Mouse (Mus musculus) cerebellum, adult 2 months (tissue): Measurements from ENCODE around the gene Lmntd1. TPM values are rescaled to one million over a fixed set of nuclear protein-coding genes. Genes with fewer than 3 reads are reported as not detected.
A peak's percentile ranks its signal among the peaks of the same experiment; 100 is the strongest.

Source experiments
- DNase-seq, 2 experiments: peaks; one replicate each; pipeline ENCODE4 v3.0.0; 2021
- H3K27ac ChIP-seq: fragments of 200-500 bp; 2 replicates; pipeline ENCODE4 v1.5.1; 2012; ENCODE audit warnings: low read length, control low read depth, inconsistent platforms; ENCODE audit not compliant: insufficient read depth
- H3K27me3 ChIP-seq: fragments of 200-500 bp; 2 replicates; pipeline ENCODE4 v1.6.1; 2012; ENCODE audit warnings: inconsistent platforms, mild to moderate bottlenecking, low read length, moderate library complexity; ENCODE audit not compliant: control insufficient read depth, insufficient read depth
- H3K4me1 ChIP-seq: fragments of 200-500 bp; 2 replicates; pipeline ENCODE4 v1.6.1; 2011; ENCODE audit warnings: low read length; ENCODE audit not compliant: control insufficient read depth, insufficient read depth
- H3K4me3 ChIP-seq: fragments of 200-500 bp; replicated peaks from 2 replicates; pipeline ENCODE3; 2011; ENCODE audit warnings: mild to moderate bottlenecking, low read depth, low read length, control low read depth; ENCODE audit not compliant: insufficient read depth
- CTCF ChIP-seq: fragments of 200-500 bp; IDR thresholded peaks from 2 replicates; pipeline ENCODE4 v1.5.1; 2011; ENCODE audit warnings: low read depth, mild to moderate bottlenecking, control low read depth, low read length, moderate library complexity, borderline replicate concordance; ENCODE audit not compliant: insufficient read depth
- POLR2A ChIP-seq: fragments of 200-500 bp; IDR thresholded peaks from 2 replicates; pipeline ENCODE4 v1.6.1; 2011; ENCODE audit warnings: low read length, control low read depth, borderline replicate concordance; ENCODE audit not compliant: insufficient read depth
- WGBS: fragments of 180-500 bp; shearing (Covaris S2); methylation state at CpG from one replicate; pipeline ENCODE4 v1.1.7; 2018; 5-methylcytosine and 5-hydroxymethylcytosine counted together
- polyA plus RNA-seq: library from polyadenylated mRNA; depleted of rRNA; stranded (reverse); fragments of >200 nt; gene quantifications from 2 replicates; pipeline ENCODE4 v1.2.3, GENCODE M21; 2012

The Lmntd1 gene
- polyA plus RNA-seq, 1 experiment: 0.70 TPM

DNA sequence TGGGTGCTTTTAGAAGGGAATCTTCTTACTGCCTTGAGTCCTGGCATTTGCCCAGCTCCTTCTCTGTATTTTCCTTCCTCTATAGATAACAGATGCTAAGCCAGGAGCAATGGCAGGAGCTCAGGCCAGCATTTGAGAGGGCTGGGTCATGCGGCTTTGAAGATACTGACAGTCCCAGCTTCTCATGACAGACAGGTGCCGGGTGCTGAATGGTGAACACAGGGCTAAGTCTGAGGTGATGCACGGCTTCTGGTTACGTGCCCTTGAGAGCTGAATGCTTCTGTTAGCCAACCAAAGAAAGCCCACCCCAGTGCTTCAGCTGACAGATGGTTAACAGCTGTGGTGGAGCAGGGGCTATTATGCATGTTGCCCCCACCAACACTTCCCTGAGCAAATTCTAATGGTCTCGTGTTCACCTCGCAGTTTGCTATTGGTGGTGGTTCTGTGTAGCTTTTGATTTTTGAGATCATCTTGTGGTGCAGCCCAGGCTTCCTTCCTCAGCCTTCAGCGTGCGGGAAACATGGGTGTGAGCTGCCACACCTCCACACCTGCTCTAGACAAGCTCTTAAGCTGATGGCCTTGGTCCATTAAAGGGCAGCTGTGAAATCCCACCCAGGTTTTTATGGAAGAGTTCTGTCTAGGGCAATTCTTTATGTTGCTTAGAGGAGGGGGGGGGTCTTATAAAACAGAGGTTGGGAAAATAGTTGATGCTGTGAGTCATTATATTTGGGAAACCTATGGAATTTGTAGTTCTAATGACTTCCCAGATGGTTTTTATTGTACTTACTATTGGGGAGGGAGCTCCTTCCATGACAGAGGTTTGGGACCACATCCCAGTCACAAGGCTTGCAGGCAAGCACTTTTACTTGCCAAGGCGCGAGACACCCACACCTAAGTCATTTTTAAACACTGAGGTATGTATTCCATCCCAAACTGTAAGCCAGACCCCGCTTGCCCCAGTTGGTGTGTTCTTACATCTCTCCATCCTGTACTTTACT, 181.1 kb downstream of the Lmntd1 start:
- Histone ChIP-seq H3K27me3 (no peaks in the 10 kb centered on the region), H3K4me3 (no peak overlapping the region), H3K27ac (no peak overlapping the region), H3K4me1 (no peaks in the 10 kb centered on the region)
- 78% methylated on average over 11 of the region's 11 CpGs for WGBS
- TF ChIP-seq POLR2A (no peak), CTCF (no peak)
- peak in 1 of 2 experiments; percentile 4 for DNase-seq

DNA sequence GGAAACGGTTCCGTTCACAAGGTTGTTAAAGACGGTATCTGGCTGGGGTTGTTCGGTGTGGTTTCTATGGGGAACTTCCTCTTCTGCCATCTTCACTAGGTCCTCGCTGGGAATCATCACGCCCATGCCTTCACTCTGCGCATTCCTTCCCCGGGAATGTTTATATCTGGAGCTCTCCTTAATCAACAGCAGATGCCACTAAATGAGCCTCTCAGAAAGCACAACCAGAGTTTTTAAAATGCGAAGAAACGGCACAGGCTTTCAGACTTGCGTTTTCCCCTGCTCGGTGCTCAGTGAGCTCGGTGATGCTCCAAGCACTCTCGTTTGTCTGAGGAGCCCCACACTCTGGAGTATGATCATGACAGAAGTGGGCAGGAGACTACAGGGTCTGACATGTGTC, 182.4 kb downstream of the Lmntd1 start:
- DNase-seq: peak in 1 of 2 experiments; percentile 1
- no peaks in the 10 kb centered on the region for H3K27me3 ChIP-seq
- no peaks in the 10 kb centered on the region for H3K4me1 ChIP-seq
- 86% methylated on average over 14 of the region's 14 CpGs for WGBS
- no peak overlapping the region for H3K27ac ChIP-seq
- TF ChIP-seq POLR2A (no peak), CTCF (no peak)
- H3K4me3 ChIP-seq: no peak overlapping the region

GRCm38 (mm10) chr6:145427411-145427810, 186.7 kb downstream of the Lmntd1 start:
- 70% methylated on average over 15 of the region's 15 CpGs for WGBS
- no peak for DNase-seq
- H3K27ac ChIP-seq: no peak overlapping the region
- no peak for TF ChIP-seq POLR2A
- TF ChIP-seq CTCF: no peak
- no peaks in the 10 kb centered on the region for H3K4me1 ChIP-seq
- no peak overlapping the region for H3K4me3 ChIP-seq
- H3K27me3 ChIP-seq: no peaks in the 10 kb centered on the region

- Histone ChIP-seq H3K4me1 (no peaks in the 10 kb centered on the region), H3K4me3 (no peak overlapping the region), H3K27ac (no peak overlapping the region), H3K27me3 (no peaks in the 10 kb centered on the region)
- TF ChIP-seq CTCF (no peak), POLR2A (no peak)
- peak in 1 of 2 experiments; percentile 2 for DNase-seq
- 64% methylated on average over 10 of the region's 10 CpGs for WGBS
Measured at GRCm38 (mm10) chr6:145426501-145426900, 187.6 kb downstream of the Lmntd1 start.

- Histone ChIP-seq H3K4me3 (no peak overlapping the region), H3K4me1 (no peaks in the 10 kb centered on the region), H3K27ac (no peak overlapping the region), H3K27me3 (no peaks in the 10 kb centered on the region)
- WGBS: 57% methylated on average over 1 of the region's 1 CpGs
- TF ChIP-seq CTCF (no peak), POLR2A (no peak)
- peak in 1 of 2 experiments; percentile 4 for DNase-seq
Measured at GRCm38 (mm10) chr6:145424156-145424555, 190.0 kb downstream of the Lmntd1 start.

- Histone ChIP-seq H3K4me1 (no peaks in the 10 kb centered on the region), H3K4me3 (no peak overlapping the region), H3K27me3 (no peaks in the 10 kb centered on the region), H3K27ac (no peak overlapping the region)
- DNase-seq: peak in 1 of 2 experiments; percentile 3
- TF ChIP-seq CTCF: no peak
- no peak for TF ChIP-seq POLR2A
- WGBS: 84% methylated on average over 12 of the region's 12 CpGs
Measured at GRCm38 (mm10) chr6:145423484-145423883, 190.6 kb downstream of the Lmntd1 start.

- 88% methylated on average over 9 of the region's 9 CpGs for WGBS
- H3K4me1 ChIP-seq: no peaks in the 10 kb centered on the region
Measured at GRCm38 (mm10) chr6:145421666-145422065, 192.5 kb downstream of the Lmntd1 start.

DNA sequence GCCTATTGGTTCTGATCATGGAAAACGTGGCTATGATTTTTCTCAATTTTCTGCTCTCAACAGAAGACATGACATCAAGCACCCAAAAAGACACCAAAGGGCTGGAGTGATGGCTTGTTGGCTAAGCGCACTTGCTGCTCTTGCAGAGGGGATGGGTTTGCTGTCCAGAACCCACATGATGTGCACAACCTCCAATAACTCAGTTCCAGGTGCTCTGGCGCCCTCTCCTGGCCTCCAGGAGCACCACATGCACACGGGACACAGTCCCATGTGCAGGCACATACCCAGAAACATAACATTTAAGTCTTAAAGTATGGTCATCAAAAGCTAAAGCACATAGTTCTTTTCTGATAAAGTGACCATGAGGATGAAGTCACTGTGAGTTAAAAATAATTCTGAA, 193.7 kb downstream of the Lmntd1 start:
- Histone ChIP-seq H3K27me3 (no peaks in the 10 kb centered on the region), H3K27ac (no peak overlapping the region), H3K4me3 (no peak overlapping the region), H3K4me1 (no peaks in the 10 kb centered on the region)
- TF ChIP-seq CTCF (peak; percentile 24; the same call in 1 of the 2 replicates), POLR2A (no peak)
- DNase-seq: no peak
- WGBS: 74% methylated on average over 4 of the region's 4 CpGs

More at GRCm38 (mm10) chr6:145421666-145422065, 192.5 kb downstream of the Lmntd1 start:
- DNase-seq: no peak
- Histone ChIP-seq H3K27ac (no peak overlapping the region), H3K27me3 (no peaks in the 10 kb centered on the region), H3K4me3 (no peak overlapping the region)
- TF ChIP-seq POLR2A (no peak), CTCF (no peak)
